Mouse (Mus musculus) brain, adult 2 months (tissue): ENCODE measurements at regions not wholly inside any gene's neighbourhood (a gene's known extent, or its start where the extent isn't known, plus 50 kb on each side); places are given as distances from the start of the nearest gene placed in this dataset.
A peak's percentile ranks its signal among the peaks of the same experiment; 100 is the strongest.
"Not testable (repeated sequence)": the region's sequence is repeated elsewhere in the genome, so short reads cannot be mapped to it uniquely, and the experiment has no call there.

Experiments used
- DNase-seq: peaks from one replicate; pipeline ENCODE4 v3.0.0; 2011; ENCODE audit warnings: low read depth, low spot score

DNA sequence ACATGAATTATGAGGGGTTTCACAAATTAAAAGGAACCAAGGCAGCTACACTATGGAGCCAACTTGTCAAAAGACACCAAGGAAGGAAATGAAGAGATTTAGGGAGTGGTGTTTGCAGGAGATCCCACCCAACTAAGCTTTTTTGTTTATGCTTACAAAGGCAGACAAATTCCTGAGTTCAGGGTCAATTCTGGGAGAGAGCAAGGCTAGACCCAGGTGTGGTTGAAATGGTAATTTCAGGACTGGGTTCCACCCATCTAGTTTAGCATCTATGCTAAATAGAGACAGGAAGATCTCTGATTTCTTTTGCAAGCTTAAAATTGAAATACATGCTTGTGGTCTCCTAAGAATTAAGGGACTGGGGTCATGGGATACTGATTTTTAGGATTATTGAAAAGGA is 286.0 kb upstream of the Pcdh17 start:
- DNase-seq, result no peak

DNA sequence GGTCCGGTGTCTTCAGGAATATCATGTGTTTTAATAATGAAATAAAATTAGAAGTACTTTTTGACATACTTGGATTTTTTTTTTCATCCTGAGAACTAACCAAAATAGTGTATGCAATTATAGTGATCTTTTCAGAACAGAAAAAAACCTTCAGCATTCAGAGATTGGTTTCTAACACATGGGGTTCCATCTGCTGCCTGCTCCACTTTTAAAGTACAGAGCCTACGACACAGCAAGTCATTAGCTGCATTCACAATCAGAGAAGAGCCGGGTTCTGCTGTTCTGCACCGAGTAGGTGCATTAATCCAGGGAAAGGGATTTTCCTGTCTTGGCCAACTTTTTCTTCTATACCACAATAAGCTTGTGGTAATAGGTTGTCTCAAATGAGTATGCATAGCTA is 267.9 kb upstream of the Pcdh17 start:
- DNase-seq, result peak; percentile 77

DNA sequence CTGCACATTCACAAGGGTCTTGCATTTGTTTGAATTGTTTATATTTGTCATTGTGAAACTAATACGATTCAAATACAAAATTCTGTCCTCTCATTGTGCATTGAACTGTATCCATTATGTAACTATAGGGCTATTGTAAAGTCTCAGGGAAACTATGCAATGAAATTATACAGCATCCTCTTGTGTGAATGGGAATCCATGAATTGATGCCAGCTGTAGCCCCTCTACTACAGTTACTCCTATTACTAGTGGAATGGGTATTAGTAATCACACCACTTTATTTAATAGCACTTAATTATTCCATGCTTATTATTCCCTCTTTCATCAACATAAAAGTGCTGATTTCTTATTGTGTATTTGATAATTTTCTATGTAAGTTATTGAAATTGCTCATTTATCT is 232.4 kb upstream of the Pcdh17 start:
- no peak for DNase-seq

GRCm38 (mm10) chr14:84222996-84223395 is 220.4 kb upstream of the Pcdh17 start:
- no peak for DNase-seq

- DNase-seq, result no peak
Measured at GRCm38 (mm10) chr14:84223924-84224323, 219.4 kb upstream of the Pcdh17 start.

- not testable (repeated sequence) for DNase-seq
Measured at GRCm38 (mm10) chr14:84248006-84248405, 195.4 kb upstream of the Pcdh17 start.

GRCm38 (mm10) chr14:84252583-84252982 is 190.8 kb upstream of the Pcdh17 start:
- no peak for DNase-seq

- peak; percentile 62 for DNase-seq
Measured at GRCm38 (mm10) chr14:84257671-84258070, 185.7 kb upstream of the Pcdh17 start.

GRCm38 (mm10) chr14:84258633-84259032 is 184.7 kb upstream of the Pcdh17 start:
- DNase-seq, result peak; percentile 10

DNA sequence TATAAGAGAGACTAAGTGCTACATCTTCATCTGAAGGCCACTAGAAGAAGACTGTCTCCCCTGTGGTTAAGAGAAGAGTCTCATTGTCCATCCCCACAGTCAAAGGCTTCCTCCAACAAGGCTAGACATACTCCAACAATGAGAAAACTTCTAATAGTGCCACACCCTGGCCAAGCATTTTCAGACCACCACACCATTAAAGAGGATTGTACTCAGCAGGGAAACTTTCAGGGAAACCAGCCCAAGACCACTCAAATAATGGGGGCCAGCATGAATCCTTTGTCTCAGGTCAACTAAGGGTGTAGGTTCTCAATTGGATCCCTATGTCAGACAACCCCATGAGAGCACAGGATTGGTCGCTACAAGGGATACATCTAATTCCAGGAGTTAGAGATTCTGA is 179.4 kb upstream of the Pcdh17 start:
- DNase-seq, result no peak

DNA sequence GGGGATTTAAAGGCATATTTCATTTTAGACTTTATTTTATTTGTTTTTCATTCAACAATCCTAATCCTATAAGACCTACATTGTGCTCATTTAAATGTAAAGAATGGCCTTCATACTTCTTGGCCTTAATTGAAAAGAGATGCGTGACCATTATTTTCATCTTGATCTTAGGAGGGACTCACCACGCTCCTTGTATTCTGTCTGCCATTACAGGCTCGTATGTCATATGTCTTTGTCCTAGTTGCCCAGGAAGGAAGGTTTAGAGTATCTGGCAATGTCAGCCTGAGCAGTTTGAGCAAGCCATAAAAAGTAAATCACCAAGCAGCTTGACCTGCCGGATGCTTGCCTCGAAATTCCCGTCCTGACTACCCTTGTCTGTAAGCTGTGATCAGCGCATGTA is 177.1 kb upstream of the Pcdh17 start:
- no peak for DNase-seq

- no peak for DNase-seq
Measured at GRCm38 (mm10) chr14:84283440-84284203, 159.7 kb upstream of the Pcdh17 start.

GRCm38 (mm10) chr14:84320738-84321137 is 122.6 kb upstream of the Pcdh17 start:
- DNase-seq, result no peak

- no peak for DNase-seq
Measured at GRCm38 (mm10) chr14:84339604-84340003, 103.8 kb upstream of the Pcdh17 start.
